Mouse (Mus musculus) right cerebral cortex, postnatal 14 days (tissue): ENCODE results near the gene Cd300lg.

Experiments used
- DNase-seq: peaks from one replicate; pipeline ENCODE4 v3.0.0; 2022

Cd300lg gene

DNA sequence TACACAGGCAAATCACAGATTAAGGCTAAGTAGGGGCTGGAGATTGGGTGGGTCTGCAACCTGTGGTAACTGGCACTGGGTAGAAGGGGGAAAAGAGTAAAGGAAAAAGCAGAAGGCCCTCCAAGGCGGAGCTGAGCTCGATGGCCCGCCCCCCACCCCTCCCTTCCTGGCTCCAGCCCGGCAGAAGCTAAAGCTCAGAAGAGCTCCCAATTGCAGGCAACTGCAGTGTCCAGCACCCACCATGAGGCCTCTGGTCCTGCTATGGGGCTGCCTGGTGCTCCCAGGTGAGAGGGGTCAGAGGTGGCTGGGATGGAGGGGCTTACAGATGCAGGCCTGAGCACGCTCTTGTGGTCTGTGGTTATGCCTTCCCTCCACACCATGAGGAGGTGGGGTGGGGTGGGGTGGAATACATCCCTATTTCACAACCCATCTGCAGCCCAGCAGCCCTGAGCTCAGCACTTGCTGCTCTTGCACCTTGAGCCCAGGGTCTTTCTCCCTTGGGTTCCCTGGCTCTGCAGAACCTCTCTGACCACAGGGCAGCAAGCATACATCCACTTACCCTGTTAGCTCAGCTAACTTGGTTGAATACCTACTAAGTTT lies at the start of gene Cd300lg:
TSS of gene Cd300lg (plus strand) at position 160 of the 600 bp plus-strand sequence.
- DNase-seq, result no peak

DNA sequence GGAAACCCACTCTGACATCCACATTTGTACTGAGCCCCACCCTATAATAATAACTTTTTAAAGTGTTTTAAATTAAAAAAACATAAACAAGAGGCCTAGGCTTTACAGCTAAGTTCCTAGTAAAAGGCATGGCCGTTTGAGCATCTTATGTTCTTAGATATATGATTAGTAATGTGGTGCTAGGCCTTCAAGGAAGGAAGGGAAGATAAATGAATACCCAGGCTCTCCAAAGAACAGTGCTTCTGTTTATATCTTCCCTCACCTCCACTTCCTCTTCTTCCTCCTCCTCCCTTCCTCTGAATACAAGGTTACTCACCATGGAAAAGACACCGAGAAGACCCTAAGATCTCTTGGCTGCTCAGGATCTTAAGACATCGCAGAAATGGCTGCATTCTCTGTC lies 49.5 kb upstream of the Cd300lg start:
- DNase-seq, result no peak

DNA sequence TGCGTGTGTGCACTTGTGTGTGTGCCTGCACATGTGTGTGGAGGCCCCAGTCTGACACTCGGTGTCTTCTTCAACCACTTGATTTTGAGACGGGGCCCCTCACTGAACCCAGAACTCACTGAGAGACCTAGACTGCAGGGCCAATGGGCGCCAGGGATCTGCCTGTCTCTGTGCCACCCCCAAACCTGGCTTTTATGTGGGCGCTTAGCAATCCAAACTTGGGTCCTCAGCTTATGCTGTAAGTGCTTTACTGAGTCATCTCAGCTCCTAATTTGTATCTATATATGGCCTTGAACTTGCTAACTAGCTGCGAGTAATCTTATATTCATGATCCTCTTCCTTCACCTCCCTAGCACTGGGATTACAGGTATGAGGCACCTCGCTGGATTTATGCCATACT lies 48.9 kb upstream of the Cd300lg start:
- no peak for DNase-seq

DNA sequence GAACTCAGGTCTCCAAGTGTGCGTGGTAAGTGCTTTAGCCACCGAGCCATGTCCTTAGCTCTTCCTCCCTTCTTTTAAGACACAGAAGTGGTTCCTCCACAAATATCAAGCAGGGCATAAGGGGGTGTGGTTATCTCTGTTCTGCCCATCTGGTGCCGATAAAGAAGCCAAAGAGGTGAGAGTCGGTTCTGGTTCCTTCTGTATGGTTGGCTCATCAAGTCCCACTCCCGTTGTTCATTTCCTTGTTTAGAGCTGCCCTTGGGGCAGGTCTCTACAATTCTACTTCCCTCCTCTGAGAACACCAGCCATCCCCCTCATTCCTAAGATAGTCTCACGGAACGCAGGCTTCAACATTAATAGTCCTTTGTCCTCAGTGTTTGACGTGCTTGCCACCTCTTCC lies 47.2 kb upstream of the Cd300lg start:
- DNase-seq, result no peak

DNA sequence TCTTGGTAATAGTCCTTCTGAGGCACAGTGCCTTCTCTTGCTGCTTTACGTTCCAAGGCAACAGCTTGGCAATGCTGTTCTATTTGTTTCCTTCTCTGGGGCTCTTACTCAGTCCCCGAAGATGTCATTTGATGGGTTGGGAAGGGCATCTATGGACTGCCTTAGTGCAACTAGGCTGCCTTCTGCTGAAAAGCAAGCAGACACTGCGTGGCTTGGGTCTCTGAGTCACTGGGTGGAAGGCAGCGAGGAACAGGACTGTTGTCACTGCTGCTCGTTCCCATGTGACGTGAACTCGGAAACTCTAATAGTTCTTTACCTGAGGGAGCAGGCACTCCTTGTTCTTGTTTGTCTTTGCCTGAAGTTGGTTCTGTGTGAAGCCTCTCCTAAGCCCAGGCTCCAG lies 45.4 kb upstream of the Cd300lg start:
- no peak for DNase-seq

DNA sequence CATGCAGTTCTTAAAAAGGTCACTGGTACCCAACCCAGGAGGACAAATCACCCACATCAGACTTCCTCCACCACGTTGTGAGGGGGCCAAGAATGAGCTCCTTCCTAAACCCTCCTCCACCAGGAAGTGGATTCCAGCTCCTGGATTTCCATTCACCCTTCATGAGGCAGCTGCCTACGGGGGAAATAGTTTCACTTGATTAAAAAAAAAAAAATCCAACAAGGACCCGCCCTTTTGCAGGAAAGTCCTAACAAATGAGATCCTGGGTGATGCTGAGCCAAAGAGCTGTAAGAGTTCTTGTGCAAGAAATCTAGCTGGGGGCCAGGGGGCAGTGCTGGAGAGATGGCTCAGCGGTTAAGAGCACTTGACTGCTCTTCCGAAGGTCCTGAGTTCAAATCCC lies 43.1 kb upstream of the Cd300lg start:
- no peak for DNase-seq

DNA sequence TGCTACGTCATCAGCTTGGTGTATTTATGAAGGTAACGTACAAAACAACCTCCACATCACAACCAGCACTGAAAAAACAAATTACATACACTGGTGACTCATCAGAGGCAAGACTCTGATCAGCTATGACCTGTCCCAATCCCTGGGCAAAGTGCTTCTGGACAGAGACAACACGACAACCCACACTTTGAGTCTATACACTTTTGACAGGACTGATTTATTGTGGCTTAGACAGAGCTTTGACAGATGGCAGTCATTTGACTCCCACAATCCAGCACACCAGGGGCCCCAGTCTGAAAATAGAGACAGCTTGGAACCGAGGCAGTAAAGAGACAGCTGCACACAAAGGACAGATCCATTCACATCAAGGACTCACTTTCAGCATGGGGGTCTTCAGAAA lies 41.8 kb upstream of the Cd300lg start:
- no peak for DNase-seq

DNA sequence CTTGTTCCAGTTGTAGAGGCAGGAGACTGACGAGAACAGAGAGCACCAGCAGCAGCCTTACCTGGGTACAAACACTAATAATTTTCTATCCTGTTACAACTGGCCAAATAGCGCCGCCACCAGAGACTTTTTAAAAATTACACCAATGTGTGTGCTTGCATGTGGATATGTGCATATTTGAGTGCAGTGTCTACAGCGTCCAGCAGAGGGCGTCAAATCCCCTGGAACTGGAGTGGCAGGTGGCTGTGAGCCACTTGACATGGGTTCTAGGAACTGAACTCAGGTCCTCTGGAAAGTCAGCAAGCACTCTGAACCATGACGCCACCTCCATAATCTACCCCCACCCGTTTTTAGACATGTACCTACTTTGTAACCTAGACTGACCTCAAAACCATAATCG lies 37.1 kb upstream of the Cd300lg start:
- no peak for DNase-seq

DNA sequence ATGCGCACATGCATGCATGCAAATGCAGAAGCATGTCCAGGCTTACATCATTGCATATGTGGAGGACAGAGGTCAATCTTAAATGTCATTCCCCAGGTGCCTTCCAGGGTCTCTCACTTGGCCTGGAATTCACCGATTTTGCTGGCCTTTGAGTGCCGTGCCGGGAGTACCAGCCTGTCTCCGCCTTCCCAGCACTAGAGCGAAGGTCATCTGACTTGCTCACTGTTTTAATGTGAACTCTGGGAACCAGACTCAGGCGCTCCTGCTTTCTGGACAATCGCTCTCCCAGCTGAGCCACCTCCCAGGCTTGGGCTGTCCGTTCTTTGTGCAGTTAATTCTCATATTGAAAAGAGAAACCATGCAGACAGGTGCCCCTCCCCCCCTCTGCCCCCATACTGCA lies 35.0 kb upstream of the Cd300lg start:
- DNase-seq, result no peak

DNA sequence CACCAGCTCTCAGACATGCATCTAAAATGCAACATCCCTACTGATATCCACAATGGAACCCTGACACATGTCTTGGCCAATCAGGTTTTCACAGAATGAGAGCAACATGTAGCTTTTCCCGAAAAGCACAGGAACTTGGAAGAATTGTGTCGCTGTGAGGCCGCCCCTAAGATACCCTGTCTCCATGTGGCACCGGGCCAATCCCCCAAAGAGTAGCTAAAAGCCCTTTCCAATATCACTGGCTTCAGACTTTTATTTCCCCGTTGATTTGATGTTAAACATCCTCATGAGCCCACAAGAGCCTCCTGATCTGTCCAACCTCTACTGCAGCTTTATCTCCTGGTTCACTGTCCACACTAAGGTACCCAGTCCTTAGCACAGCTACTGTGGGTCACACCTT lies 34.6 kb upstream of the Cd300lg start:
- DNase-seq, result no peak

DNA sequence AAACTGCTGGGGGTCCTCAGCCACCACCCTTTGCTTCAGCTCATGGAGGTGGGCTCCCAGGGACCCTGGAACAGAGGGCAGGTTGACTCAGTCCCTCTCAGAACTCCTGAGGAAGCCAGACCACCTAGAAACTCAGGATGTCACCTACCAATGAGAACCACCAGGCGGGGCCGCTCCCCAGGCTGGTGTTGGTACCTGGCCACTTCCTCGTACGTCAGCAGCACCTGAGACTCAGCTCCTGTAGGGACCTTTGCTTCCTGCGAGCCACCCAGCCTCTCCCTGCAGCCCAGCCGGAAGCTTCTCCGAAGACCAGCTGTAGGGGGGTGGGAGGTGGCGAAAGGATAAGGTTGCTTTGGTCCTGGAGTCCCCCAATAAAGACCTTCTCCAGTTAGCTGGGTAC lies 32.9 kb upstream of the Cd300lg start:
- DNase-seq, result no peak

DNA sequence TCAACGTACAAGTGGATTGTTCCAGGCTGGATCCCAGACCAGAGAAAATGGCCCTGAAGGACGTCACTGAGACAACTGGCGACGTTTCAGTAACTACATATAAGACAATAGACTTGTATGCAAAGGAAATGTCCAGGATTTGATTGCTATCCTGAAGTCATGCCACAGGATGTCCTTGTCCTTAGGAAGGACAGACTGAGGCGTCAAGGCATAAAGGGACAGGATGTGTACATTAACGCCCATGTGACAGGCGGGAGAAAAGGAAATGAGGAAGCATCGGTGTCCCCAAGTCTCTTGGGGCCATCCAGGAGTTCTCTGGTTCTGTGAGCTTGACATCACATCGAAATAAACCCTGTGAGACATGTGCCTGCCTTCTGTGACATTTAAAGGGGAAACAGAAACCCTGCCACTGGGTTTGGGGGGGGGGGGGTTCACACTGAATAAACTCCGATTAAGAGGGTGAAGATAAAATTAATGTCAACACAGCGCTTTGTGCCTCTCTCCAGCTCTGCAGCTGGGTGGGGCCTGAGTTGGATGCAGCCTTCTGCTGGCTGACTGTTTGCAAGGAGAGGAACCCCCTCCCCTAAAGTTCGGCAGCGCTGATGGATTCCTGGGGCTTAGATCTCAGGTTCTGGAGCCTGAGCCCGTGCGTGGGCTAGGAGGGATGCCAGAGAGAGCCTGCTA lies 32.2 kb upstream of the Cd300lg start:
- DNase-seq, result no peak

DNA sequence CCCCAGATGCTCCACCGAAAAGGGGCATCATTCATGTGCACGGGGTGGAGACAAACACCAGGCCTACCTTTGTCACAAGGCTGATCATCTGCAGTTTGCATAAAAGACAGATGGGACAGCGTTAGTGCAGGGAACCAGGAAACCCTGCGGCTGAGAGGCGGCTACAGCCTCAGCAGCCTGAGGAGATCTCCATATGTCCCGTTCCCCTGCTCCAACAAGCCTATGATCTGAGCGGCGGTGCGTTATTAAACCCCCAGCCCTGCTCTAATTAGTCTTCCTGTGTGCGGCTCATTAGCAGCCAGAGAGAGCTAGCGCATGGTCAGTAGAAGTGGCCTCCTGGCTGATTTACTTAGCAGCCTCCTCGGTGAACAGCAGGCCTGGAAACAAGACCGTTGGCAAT lies 31.2 kb upstream of the Cd300lg start:
- DNase-seq, result no peak

DNA sequence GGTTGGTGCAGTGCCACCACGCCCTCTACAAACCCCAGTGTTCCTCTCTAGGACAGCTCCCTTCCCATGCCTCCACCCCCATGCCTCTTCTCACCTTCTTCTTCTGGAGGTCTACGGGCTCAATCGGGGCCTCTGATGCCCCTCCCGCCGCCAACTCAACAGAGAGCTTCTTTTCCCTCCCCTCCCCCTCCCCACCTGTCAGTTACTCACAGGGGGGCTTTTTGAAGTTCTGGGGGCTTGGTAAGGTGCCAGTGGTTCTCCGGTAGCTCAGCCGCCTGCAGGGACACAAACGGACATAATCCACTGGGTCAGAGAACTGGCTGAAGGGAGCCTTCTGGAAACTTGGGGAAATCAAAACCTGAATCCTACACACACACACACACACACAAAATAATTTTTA lies 29.8 kb upstream of the Cd300lg start:
- DNase-seq, result no peak

DNA sequence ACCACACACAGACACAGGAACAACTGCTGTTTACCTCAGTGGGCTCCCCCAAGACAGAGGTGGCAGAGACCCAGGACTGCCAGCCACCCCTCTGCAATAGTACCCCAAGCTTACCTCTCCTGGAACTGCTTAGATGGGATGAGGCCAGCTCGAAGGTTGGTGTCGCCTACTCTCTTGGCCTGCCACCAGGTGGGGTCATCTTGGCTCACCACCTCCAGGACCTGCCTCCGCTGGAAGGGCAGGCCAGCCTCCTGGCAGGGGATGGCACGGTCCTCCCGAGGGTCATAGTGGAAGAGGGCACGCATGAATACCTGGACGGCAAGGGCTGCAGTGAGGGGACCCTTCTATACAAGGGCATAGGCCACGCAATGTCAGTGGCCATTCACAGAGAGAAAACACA lies 28.1 kb upstream of the Cd300lg start:
- DNase-seq, result no peak

DNA sequence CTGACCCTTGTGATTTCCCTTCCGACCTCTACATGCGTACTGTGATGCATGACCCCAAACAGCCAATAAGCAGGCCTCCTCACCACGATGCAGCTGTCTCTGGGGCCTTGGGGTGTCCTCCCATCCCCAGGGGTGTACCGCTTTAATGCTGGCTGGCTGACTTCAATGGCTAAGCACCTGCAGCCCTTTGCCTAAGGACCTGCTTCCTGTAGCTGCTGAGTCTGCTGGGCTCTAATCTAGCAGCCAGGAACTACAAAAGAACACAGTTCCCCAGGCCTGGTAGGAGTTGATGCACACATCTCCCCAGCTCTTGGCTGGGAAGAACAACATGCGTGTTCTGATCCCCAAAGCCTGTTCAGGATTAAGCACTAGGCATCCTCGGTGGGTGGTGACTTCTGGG lies 25.8 kb upstream of the Cd300lg start:
- DNase-seq, result no peak

DNA sequence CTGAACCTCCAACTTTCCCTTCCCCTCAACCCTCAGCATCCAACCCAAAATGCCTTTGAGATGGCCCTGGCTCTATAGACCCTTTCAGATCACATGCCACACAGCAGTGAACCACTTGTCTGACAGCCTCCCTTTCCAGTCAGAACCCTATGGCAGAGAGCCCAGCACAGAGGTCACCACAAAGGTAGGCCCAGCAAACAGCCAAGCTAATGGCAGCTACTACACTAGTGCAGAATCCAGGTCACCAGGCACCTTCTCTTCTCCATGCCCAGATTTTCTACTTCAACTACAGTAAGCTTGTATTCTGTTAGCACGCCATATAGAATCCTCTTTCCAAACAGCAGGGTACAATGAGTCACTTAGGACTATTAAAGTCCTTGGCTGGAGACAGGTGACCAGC lies 25.2 kb upstream of the Cd300lg start:
- DNase-seq, result no peak

DNA sequence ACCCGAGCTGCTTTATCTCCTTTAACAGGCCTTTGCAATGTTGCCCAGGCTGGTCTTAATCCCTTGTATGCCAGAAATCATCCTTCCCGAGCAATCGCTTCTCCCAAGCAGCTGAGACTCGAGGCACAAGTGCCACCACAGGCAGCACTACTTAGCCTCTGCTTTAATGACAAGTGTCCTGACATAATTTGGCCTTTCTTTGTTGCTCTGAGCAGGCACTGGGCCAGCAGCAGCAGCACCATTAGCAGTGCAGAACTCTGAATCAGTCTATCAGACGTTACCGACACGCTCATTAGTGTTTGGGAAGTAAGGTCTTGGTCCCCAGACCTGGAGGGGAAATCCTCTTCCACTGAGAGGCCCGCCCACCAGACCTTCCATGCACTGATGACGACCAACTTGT lies 21.6 kb upstream of the Cd300lg start:
- DNase-seq, result no peak

DNA sequence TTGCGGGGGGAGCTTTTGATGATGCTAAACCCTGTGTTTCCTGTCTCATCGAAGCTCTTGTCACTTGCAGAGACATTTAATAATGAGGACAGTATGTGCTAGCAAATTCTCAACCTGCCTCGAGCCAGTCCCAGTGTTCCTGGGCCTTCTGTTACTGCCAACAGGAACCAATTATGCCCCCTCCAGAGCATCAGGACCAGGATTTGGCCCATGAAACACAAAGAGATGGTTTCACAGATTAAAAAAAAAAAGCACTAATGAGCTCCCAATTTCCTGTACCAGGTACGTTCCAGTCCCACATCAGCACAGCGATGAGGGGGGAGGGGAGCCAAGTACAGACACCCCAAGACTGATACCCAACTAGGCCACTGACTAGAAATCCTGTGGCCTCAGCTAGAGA lies 20.1 kb upstream of the Cd300lg start:
- no peak for DNase-seq

DNA sequence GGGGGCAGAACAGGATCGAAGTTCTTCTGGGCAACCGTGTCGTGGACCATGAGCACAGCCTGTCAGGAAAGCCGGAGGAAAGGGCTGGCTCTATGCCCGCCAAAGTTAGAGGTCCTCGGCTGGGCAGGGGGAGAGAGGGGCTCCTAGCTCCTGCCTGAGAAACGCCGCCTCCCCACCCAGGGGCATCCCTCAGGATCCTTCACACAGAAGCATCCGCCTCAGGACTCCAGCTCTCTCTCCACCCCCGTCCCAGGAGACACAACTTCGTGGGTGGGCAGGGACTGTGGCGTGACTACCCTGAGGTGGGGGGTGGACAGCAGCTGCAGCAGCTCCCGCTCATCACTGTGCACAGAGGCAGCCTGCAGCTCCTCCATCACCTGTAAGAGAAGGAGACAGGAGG lies 17.9 kb upstream of the Cd300lg start:
- no peak for DNase-seq

DNA sequence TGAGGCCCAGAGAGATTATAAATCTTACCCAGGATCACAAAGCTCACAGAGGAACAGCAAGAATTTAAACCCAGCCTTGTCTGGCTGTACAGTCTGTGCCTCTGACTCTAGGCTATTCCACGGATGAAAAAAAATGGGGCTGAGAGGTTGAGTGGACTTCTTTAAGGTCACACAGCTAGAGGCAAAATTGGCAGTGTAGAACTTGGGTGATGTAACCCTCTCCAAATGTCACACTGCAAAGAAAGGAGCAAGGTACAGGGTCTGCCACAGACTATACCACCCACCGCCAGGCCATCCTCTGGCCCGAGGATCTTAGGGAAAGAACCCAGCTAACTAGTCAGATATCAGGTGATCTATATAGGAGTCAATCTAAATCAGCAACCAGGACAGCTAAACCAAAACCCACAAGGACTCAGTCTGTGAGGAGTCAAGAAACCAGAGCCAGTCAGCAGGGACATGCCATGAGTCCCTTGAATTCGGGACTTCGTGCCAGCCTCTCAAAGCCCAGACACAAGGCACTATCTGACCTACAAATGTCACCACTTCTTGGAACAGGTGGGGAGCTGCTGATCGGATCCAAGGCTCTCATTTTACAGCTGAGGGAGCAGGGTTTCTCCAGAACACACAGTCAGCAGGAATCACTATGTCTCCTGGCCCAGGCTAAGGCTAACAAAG lies 17.1 kb upstream of the Cd300lg start:
- DNase-seq, result no peak

DNA sequence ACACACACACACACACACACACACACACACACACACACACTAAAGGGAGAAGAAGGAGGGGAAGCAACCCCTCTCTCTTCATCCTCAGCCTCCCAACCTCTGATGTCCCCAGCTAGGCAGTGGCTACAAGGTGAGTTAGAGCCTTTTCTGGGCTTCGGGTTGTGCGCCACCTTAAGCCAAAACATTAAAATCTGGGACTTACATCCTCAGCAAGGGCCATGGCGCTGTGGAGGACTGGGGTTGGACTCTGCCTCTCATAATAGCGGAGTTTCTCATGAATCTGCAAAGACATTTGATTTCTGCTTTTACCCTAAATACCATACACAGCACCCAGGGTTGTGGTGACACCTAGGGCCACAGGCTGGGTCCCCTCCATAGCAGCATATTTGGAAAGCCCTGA lies 16.4 kb upstream of the Cd300lg start:
- no peak for DNase-seq

DNA sequence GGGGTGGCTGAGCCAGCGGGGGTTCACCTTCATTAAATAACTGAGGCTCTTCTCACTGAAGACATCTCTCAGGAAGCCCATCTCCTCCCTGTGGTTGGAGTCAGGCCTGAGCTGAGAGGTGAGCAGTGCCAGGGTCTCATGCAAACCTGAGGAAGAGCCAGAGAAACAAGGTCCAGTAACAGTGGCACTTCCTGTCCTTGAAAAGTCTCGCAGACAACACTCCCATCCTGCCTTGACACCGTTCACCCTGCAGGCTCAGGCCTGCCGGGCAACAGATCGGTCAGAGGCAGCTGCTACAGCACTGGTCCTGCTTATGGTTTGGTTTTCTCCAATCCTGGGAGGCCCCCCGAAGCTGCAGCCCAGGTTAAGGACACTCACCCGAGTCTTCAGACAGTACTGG lies 16.0 kb upstream of the Cd300lg start:
- DNase-seq, result no peak

DNA sequence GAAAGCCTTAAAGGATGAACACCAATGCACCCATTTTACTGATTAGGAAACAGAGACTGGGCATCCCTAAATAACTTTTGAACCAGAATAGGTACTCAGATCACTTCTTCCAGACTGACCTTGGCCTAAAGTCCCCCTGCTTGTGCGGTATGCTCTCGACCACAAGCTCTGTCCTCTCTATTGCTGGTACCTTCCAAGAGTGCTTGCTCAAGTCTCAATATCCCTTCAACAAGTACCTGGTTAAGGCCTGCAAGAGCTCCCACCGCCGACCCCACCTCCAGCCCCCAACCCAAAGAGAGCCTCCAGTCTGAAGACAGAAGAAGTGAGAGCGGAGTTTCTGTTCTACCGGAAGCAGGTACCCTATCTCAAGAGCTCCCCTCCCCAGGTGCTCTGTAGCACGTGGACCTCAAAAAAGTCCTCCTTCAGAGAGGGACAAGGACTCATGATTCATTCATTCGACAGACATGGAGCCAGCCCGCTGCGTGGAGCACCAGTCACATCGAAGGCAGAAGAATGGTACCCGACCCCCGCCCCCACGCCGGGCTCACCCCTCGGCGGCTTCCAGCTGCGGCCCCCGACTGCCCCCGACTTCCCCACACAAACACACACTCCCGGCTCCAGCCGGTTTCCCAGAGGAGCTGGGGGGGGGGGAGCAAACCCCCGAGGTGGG lies 15.2 kb upstream of the Cd300lg start:
- peak; percentile 45 for DNase-seq
